Mouse (Mus musculus) thymus, postnatal 10 days (tissue): Measurements from ENCODE around the gene Ank.
"Not testable (repeated sequence)": the region's sequence is repeated elsewhere in the genome, so short reads cannot be mapped to it uniquely, and the experiment has no call there.

ENCODE experiments used
- DNase-seq, 2 experiments: peaks; one replicate each; pipeline ENCODE4 v3.0.0; 2021; ENCODE audit warnings: low spot score in 2 of 2

The Ank gene

DNA sequence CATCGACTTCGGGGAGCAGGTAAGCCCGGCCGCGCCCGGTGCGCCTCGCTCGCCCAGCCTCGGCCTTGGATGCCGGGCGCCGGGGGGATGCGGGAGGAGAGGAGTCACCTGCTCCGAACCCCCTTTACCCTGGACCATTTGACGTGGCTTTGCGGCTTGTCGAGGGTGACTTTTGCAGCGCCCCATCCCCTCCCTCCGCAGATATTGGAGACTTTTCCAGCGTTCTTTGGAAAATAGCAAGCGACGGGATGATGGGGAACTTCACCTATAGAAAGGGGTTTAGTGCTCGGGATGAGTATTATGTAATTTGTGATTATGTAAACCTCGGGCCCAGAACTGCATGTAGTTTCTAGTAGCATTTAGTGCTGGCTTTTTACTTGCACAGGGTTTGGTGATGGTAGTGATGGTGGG lies 609 bp downstream of the Ank start:
- DNase-seq, result no peak

DNA sequence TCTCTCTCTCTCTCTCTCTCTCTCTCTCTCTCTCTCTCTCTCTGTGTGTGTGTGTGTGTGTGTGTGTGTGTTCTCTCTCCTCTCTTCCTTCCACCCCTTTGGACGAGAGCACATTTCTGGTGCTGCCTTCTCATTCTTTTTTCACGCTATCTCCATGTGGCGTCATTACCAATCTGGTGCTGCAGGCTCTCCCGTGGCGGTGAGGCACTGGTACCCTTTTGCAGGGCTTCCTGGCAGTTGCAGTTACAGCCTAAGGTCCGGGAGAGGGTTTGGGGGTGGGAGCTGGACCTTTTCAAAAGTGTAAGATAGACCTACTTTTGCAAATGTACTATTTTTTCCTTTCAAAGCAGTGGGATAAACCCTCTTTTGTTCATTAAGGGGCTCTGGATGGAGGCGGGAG lies 1.2 kb downstream of the Ank start:
- no peak for DNase-seq

DNA sequence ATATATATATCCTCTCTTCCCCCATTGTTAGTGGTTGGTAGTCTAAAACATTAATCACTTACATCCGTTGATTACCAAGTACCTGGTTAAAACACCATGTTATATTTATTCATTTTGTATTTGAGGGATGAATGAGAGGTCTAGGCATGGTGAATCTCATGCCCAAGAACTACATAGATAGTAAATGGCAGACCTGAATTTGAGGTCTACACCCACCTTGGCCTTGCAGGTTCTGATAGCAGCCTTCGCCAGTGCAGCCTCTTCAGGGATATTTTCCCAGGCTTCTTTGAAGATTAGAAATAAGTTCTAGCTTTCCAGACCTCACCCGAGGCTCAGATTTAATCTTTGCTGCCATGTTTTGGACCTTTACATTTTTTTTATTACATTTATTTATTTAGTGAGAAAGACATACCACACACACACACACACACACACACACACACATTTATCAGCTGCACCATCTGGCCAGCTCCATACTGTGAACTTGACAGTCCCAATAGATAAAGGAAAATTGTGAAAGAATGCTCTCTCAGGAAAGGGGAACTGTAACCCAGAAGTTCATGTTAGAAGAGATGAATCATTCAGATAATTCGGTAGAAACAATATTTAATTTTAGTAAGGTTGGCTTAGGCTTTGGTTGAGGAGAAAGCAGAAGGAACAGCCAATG lies 2.5 kb downstream of the Ank start:
- no peak for DNase-seq

DNA sequence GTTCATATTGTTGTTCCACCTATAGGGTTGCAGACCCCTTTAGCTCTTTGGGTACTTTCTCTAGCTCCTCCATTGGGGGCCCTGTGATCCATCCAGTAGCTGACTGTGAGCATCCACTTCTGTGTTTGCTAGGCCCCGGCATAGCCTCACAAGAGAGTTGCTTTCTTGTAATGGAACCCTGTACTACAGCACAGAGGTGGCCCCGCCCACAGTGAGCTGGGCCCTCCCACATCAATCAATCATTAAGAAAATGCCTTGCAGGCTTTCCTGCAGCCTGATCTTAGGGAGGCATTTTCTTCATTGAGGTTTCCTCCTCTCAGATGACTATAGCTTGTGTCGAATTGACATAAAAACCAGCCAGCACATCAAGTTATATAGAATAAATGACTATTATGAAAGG lies 3.9 kb downstream of the Ank start:
- not testable (repeated sequence) for DNase-seq

DNA sequence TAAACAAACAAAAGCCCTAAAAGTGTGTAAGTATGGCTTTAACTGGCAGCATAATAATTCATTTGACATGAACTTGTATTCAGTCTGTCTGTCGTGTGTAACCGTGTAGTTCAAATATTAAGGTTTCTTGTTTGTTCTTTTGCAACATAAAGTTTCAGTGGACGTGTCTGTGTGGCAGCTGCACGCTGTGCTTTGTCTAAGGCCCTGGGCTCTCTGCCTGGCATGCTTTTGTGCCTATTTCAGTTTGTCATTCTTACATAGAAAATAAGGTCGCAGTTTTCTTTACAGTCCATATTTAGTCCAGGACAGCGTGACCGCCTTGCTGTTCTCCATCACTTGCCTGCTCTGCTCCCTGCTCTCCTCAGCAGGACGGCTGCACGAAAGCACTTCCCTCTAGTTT lies 5.8 kb downstream of the Ank start:
- no peak for DNase-seq

DNA sequence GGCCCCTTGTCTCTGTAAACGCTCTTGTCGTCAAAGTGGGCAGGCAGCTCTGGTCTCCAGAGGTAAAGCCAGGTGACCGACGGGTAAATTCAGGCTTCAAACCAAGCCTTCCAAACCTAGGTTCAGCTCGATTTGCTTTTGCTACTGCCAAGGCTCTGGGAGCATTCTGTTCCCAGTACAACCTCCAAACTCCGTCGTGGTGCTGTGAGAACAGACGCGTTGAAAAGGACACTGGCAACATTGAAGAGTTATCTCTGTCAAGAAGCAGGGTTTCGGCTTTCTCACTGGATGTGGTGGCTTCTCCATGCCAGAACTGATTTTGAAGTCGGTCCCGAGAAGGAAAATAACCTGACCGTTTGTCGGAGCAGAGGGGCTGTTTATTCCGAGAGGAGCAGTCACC lies 9.5 kb downstream of the Ank start:
- DNase-seq, result no peak

DNA sequence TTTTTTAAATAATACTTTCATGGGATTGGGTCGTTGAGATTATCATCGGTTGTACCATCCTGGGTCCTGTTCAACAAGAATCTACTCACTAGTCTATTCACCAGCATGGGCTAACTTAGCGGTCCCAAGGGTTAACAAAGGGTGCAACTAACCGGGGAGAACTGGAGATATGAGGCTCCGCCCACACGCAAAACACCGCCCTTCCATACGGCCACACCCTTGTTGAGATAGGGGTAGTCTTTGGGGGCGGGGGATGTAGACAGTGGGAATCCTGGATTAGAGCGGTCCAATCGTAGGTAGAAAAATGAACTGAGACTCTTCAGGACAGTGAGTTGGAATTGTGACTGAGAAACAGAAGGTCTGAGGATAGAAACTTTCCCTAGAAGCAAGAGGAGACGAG lies 10.2 kb downstream of the Ank start:
- no peak for DNase-seq

DNA sequence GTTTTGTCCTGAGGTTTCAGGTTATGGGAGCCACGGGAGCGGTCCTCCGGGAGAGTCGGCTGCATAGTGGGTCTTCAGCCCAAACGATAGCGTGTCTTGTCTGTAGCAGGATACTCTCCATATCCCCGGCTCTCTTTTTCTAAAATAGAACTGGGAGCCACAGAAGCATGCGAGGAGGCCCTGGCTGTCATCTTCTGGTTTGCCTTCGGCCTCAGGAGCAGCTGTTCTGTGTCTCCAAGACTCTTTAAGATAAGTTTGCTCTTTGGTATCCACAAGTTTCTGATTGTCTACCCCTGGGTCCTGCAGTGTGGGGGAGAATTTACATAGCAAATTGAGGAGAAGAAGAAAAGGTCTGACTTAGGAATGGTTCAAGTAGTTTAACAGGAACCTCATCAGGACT lies 10.7 kb downstream of the Ank start:
- no peak for DNase-seq

DNA sequence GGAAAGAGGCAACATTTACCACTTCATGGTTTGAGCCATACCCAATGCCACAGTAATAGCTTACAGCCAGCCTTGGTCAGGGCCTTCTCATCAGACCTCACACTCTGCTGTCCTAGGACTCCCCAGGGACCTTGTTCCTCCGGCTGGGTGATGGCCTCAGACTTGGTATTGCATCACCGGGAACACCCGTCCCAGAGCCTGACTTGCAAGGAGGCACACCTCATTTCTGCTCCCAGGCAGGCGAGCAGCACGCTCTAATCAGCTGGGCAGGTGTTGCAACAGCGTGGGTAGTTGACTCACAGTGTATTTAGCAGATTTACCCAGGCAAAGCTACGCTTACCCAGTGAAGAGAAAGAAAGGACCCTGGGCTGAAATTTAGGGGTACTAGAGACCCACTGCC lies 11.2 kb downstream of the Ank start:
- no peak for DNase-seq

DNA sequence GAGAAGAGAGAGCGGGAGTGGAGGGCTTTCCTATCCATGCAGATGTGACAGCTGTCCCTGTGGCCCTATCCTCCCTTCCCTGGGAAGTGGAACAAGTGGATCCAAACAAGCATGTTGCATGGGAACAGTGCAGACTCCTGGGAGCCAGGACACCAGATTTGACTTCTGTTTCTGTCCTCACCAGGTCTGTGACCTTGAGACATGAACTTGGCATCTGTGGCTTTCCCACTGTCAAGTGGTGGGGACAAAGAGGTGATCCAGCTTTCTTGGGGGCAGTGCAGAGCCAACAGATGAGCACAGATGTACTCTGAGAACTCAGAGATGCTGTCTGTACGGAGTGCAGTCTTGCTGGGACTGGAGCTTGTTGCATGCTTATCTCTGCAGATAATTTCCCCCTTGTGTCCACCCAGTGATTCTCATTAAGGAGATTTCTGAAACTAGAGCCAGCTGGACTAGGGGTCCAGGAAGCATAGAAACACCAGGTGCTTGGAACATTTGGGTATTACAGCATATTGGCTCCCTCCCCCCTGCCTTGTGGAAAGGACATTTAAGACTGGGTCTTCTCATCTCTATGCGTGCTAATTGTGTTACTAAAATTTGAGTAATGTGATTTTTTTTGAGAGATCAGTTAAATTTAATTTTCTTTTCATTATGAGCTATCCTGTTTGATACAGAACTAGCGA lies 14.0 kb downstream of the Ank start:
- no peak for DNase-seq

DNA sequence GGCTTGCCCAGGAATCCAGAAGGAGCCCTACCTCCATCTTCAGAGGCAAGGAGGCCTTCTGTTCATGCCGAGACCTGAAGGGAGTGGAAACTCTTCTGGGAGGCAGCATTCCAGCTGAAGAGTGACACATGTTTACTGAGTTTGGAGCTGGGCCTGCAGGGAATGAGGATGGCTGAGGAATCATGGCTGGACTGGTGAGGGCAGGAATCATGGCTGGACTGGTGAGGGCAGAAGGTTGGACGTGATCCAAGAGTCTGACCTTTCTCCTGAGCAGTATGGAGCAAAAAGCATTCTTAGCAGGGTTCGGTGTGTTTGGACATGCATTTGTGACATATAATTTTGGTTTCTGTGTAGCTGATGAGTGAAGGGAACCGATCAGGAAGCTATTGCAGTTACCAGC lies 15.5 kb downstream of the Ank start:
- DNase-seq, result no peak

DNA sequence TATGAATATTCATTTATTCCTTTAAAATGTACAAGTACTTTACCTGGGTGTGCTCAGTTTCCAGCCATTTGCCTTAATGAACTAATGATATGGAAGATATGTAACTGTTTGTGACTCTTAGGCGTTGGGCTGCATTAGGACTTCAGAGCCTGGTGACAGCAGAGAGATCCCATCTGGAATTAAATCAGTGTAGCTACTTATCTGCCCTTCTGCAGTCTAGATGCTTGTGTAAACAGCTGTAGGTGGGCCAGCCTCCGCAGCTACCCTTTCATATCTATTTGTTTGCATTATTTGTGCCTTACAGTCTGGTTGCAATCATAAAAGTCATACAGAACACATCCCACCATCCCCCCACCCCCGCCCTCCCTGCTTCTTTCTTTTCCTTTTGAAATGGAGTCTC lies 16.7 kb downstream of the Ank start:
- DNase-seq, result no peak

DNA sequence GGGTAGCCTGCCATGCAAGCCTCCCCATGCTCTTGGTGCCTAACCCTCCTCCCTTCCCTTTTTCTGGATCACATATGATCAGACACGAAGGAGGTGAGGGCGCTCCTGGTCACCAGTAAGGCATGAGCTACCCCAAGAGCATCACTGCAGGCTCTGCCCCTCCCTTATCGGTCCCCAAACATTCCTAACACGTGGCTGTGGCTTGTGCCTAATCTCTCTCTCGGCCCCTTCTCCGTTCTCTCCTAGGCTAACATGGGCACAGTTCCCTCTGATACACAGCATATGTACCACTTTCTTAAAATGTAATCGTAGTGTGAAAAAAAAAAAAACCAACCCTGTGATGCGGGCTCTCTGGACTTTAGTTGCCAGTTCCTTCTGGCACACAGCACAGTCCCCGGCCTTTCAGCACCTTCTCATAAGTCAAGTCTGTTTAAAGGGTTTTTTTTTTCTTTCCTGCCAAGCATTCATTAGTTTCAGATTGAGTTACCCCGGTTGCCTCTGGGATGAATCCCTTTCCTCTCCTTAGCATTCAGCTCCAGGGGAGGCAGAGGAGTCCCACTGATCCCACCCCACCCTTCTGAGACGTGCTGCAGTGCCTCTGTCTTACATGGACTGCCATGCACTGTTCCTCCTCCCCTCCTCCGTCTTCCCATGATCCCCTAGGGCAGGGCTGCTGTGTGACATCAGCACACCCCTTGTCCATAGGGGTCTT lies 19.2 kb downstream of the Ank start:
- DNase-seq, result no peak

DNA sequence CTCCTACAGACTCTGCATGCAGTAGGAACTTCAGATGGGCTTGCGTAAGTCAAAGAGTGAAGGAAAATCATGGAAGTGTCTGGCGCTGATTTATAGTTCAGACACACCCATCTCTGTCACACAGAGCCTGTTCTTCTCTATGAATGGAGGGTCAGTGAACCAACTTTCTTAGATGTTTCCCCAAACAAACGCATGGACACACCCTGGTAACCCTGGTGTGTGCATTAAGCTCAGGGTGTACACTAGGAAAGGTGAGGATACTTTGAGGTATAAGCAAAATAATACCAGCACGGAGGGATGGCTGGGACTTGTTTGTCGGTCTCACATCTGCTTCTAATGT lies 19.8 kb downstream of the Ank start:
- no peak for DNase-seq

DNA sequence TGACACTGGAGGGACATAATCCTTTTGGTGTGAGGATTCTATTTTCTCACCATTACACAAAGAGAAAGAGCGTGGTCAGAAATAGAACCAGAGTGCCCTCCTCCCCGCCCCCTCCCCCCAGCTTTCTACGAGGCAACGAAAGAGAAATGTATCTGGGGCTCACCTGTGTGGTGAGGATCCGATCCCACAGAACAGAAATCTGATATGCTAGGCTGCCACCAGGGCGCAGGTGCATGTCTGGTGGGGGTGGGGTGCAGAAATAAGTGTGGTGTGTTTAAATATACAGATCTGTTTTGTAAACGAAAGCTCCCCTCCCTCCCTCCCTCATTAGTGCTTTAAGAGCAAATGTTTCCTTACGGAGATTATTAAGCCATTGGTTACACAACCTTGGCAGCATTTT lies 20.6 kb downstream of the Ank start:
- no peak for DNase-seq

DNA sequence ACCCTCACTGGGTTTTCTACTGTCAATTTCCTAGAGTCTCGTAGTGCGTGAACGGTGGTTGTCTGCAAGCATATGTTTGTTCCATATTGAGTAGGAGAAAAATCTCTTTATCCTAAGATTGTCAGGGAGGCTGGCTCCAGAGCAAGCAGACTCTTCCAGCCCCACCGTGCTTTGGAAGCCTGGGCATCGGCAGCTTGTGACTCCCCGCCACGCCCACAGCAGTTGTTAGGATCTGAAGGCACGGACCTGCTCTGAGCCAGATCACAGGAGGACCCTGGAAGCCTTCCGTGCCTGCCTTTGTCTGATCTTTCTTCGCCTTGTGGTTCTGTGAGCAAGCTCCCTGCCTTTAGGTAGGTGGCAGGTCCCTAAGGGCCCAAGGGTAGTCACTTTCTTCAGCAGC lies 21.6 kb downstream of the Ank start:
- no peak for DNase-seq

DNA sequence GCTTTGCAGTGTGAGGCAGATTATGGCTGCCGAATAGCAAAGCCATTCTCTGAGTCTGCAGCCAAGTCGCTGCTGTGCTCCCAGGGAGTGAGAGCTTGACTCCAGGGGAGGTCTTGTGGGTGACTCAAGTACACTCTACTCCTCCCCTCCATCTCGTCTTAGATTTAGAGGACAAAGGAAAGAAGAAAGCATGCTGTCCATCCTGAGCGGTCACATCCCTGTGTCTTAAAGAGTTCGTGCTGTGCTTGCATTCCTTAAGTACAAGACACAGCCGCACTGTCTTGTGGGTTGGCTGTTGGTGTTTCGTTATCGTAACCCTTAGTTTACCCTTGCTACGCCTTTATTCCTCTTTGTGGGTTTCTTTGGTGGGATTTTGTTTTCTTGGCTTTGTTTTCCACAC lies 24.2 kb downstream of the Ank start:
- no peak for DNase-seq

DNA sequence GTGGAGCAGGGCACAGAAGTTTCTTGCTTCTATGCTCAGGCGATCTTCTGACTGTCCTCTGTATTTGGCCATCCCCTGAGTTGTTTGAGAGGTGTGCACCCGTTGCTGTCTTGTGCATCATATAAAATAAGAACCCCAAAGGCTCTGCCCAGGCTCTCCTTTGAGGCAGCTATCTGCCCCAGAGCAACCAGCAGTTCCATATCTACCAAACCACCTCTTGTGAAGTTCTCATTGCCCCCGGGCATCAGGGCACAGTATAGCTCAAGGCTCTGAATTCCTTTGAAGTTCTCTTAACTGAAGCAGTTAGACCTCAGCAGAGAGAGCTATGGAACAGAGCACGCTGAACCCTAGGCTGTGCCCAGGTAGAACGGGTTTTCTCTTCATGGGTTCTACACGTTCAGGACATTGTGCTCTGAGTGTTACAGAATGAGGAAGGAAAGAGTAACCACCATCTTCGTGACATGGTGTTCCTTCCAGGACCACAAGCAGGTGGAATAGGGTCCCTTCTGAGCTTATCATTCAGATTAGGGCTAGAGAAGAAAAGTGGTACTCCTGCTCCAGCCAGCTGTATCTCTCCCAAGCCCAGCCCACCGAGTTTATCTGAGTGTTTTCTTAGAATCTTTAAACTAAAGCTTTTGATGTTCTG lies 25.1 kb downstream of the Ank start:
- no peak for DNase-seq

DNA sequence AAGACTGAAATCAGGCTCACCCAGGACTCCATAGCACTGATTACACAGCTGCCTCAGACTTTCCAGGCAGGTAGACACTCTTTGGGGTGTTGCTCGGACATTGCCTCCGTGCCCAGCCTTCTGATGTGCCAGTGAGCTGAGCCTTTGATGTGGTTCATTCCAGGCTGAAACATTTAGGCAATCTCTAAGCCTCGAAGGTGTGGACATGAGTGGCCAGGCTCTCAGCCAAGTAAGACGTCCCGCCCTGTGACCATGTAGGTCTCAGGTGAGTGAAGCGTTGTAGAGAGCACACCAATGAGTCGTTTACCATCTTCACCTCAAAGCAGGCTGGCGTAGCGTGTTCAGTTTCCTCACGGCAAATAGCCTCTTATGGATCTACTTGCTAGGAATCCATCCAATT lies 25.7 kb downstream of the Ank start:
- DNase-seq, result no peak

DNA sequence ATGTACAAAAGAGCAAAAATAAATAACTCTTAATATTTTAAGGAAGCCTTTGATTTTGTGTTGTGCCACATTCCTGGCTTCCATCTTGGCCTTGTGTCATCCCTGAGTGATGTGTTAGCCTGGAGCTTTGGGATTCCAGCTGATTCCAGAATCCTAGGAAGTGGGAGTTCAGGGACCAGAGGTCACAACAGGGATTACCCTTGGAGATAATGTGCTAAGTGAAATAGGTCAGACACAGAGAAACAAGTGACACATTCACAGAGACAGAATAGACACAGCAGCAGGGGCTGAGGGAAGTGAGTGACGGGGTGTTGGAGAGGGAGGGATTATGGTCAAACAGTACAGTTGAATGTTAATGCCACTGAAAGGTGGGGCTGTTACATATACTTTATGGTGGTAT lies 26.3 kb downstream of the Ank start:
- DNase-seq, result no peak

DNA sequence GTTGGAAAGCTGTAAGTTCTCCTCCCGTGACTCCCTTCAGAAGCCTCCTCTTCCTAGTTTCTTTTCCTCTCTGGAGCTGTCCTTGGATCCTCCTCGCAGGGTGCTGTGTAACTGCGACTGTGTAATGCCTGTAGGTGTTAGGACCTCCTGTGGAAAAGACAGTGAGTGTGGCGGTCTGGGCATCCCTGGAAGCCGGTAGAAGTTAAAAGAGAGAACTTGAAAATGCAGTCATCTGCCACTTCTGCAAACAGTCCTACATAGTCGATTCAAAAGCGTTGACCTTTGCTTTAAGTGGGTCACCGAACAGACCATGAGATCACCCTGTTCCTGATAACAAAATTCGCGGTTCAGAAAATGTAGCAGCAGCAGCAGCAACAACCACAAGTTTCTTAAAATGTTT lies 27.0 kb downstream of the Ank start:
- DNase-seq, result no peak

DNA sequence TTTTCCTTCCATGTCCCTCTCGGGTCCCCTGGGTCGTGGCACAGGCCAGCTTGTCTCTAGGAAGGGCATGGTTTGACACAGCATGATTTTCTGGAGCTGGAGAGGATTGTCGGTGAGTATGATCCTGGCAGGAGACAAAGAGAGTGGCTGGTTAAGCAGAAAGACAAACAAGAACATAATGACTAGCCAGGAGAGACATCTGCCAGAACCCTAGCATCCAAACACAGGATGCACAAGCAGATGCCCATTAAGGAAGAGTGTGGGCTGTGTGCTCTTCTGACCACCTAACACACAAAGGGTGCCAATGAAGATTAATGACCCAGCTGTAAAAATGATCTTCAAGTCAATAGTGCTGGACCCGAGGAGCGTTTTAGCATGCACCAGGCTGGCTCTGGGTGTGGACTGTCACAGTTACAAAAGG lies 29.5 kb downstream of the Ank start:
- no peak for DNase-seq
